Mouse (Mus musculus) neural tube, embryonic 10.5 days (tissue): ENCODE measurements around the gene Tcf3.

Source experiments
- DNase-seq: peaks from one replicate; pipeline ENCODE4 v3.0.0-alpha.2; 2017; ENCODE audit warnings: low spot score; ENCODE audit errors: extremely low spot score

The Tcf3 gene

GRCm38 (mm10) chr10:80385811-80386734, 47.4 kb downstream of the Tcf3 start:
- DNase-seq = peak; percentile 78

- DNase-seq = no peak
Measured at GRCm38 (mm10) chr10:80385310-80385709, 48.1 kb downstream of the Tcf3 start.

- no peak for DNase-seq
Measured at GRCm38 (mm10) chr10:80384709-80385108, 48.7 kb downstream of the Tcf3 start.

GRCm38 (mm10) chr10:80384115-80384639, 49.3 kb downstream of the Tcf3 start:
- DNase-seq = no peak

- DNase-seq = no peak
Measured at GRCm38 (mm10) chr10:80383431-80383830, 50.0 kb downstream of the Tcf3 start.

GRCm38 (mm10) chr10:80382641-80383365, 50.6 kb downstream of the Tcf3 start:
- no peak for DNase-seq

- no peak for DNase-seq
Measured at GRCm38 (mm10) chr10:80377716-80378115, 55.7 kb downstream of the Tcf3 start.

- peak; percentile 95 for DNase-seq
Measured at GRCm38 (mm10) chr10:80376160-80376559, 57.3 kb downstream of the Tcf3 start.

- no peak for DNase-seq
Measured at GRCm38 (mm10) chr10:80374063-80374462, 59.4 kb downstream of the Tcf3 start.

- DNase-seq = no peak
Measured at GRCm38 (mm10) chr10:80372706-80373105, 60.7 kb downstream of the Tcf3 start.

GRCm38 (mm10) chr10:80371983-80372382, 61.5 kb downstream of the Tcf3 start:
- no peak for DNase-seq

GRCm38 (mm10) chr10:80371411-80371966, 62.0 kb downstream of the Tcf3 start:
- peak; percentile 61 for DNase-seq

GRCm38 (mm10) chr10:80369995-80370747, 63.3 kb downstream of the Tcf3 start:
- DNase-seq = no peak

GRCm38 (mm10) chr10:80368392-80368791, 65.1 kb downstream of the Tcf3 start:
- no peak for DNase-seq

GRCm38 (mm10) chr10:80367954-80368353, 65.5 kb downstream of the Tcf3 start:
- no peak for DNase-seq

- DNase-seq = no peak
Measured at GRCm38 (mm10) chr10:80365736-80366135, 67.7 kb downstream of the Tcf3 start.

GRCm38 (mm10) chr10:80363734-80364133, 69.7 kb downstream of the Tcf3 start:
- no peak for DNase-seq
